ENCODE assay signal across 9 mouse cellular contexts in the genomic region with DNA sequence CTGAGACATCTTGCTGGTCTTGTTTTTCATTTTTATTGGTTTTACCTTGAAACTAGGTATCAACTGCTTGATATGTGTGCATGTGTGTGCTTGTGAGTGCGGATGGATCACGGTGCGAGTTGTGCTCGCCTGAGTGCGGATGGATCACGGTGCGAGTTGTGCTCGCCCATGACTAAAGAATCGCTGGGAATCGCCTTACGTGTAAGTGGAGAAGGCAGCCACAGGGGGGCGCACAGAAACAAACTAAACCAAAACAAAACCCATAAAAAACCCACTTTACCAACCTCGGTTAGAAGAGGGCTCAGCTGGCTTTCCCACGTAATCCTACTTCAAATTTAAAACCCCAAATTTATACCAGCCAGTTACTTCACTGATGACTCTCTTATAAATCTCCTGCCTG. TPM values are rescaled to one million over a fixed set of nuclear protein-coding genes. Genes with fewer than 3 reads are reported as not detected.
DNase-seq lines count a peak whose midpoint lies in the region; ATAC-seq and TF ChIP-seq lines count a peak whose summit lies in the region.
"Had no signal": no experiment of that assay in that cellular context is flagged by ENCODE, and none has a peak within 500 bp of the region (broad histone marks: within the 10 kb centered on the region; RNA-seq: fewer than 3 reads in every experiment).

No protein-coding gene starts in this region.

- no peak overlapping the region for H3K27ac ChIP-seq in heart, embryonic 10.5 days
- no peak overlapping the region for H3K27ac ChIP-seq in lung, embryonic 14.5 days (ENCODE audit: low read depth)
- H3K27ac ChIP-seq: embryonic facial prominence, embryonic 13.5 days had no signal

- H3K9ac ChIP-seq in lung, embryonic 14.5 days, result no peak overlapping the region
- H3K9ac ChIP-seq: embryonic facial prominence, embryonic 13.5 days had no signal

- H3K36me3 ChIP-seq in heart, embryonic 10.5 days, result no peaks in the 10 kb centered on the region
- no peaks in the 10 kb centered on the region for H3K36me3 ChIP-seq in lung, embryonic 14.5 days (ENCODE audit: insufficient read depth)
- H3K36me3 ChIP-seq: embryonic facial prominence, embryonic 13.5 days had no signal

- peak; percentile 69 for TF ChIP-seq CTCF in lung, embryonic 14.5 days (IDR thresholded peaks at IDR 0.05; ENCODE audit: low read depth)

- H3K4me1 ChIP-seq in heart, embryonic 10.5 days, result peaks cover 10% of the 10 kb centered on the region
- H3K4me1 ChIP-seq in lung, embryonic 14.5 days (ENCODE audit: insufficient read depth), result no peaks in the 10 kb centered on the region
- H3K4me1 ChIP-seq: embryonic facial prominence, embryonic 13.5 days had no signal

- no peak overlapping the region for H3K4me2 ChIP-seq in lung, embryonic 14.5 days
- H3K4me2 ChIP-seq: embryonic facial prominence, embryonic 13.5 days had no signal

- WGBS in heart, embryonic 10.5 days, result 31% methylated on average over 14 of the region's 14 CpGs
- WGBS in lung, embryonic 14.5 days, result 29% methylated on average over 14 of the region's 14 CpGs

- H3K9me3 ChIP-seq in heart, embryonic 10.5 days, result no peaks in the 10 kb centered on the region
- no peaks in the 10 kb centered on the region for H3K9me3 ChIP-seq in lung, embryonic 14.5 days (ENCODE audit: low read depth, low read length)
- H3K9me3 ChIP-seq: embryonic facial prominence, embryonic 13.5 days had no signal

- no peak for ATAC-seq in lung, embryonic 14.5 days (ENCODE audit: insufficient read depth)

- no peaks in the 10 kb centered on the region for H3K27me3 ChIP-seq in heart, embryonic 10.5 days (ENCODE audit: insufficient read depth, poor library complexity, severe bottlenecking)
- H3K27me3 ChIP-seq in lung, embryonic 14.5 days (ENCODE audit: insufficient read depth, low read length), result no peaks in the 10 kb centered on the region
- H3K27me3 ChIP-seq: embryonic facial prominence, embryonic 13.5 days had no signal

- H3K4me3 ChIP-seq in heart, embryonic 10.5 days, result no peak overlapping the region
- H3K4me3 ChIP-seq in lung, embryonic 14.5 days (ENCODE audit: low read depth, low read length), result no peak overlapping the region
- H3K4me3 ChIP-seq: embryonic facial prominence, embryonic 13.5 days had no signal

- DNase-seq in heart, adult 11 months, result peak; percentile 87
- DNase-seq in heart, embryonic 10.5 days (ENCODE audit: low spot score), result no peak
- peak; percentile 69 for DNase-seq in A20 (ENCODE audit: low read depth, low spot score)
- peak; percentile 83 for DNase-seq in ZHBTc4 (ENCODE audit: low read depth, low spot score)
- DNase-seq in embryo, embryonic 10 days (ENCODE audit: low spot score), result peak; percentile 78
- peak; percentile 81 for DNase-seq in kidney, postnatal 10 days
- DNase-seq in lung, embryonic 14.5 days, result peak; percentile 79
- peak; percentile 7 for DNase-seq in spleen, adult 12 weeks (ENCODE audit: low spot score)

RNA-seq across cellular contexts. Expression of a gene that starts 9.3 kb away (rescaled TPM):
- 0.28 and 0.50 TPM in 2 replicates for polyA plus RNA-seq in heart, embryonic 10.5 days (2016; fragmentation: Nextera tagmentation; extraction: Ambion mirVana)
- 1.2 and 1.6 TPM in 2 replicates for polyA plus RNA-seq in lung, embryonic 14.5 days (2014; fragmentation: Nextera tagmentation; extraction: Ambion mirVana)
- polyA plus RNA-seq: embryonic facial prominence, embryonic 13.5 days had no signal
